Mouse (Mus musculus): ENCODE measurements at regions not wholly inside any gene's neighbourhood (a gene's known extent, or its start where the extent isn't known, plus 50 kb on each side); places are given as distances from the start of the nearest gene placed in this dataset.
A peak's percentile ranks its signal among the peaks of the same experiment; 100 is the strongest.

GRCm38 (mm10) chr4:152833411-152834310, 356.0 kb upstream of the Kcnab2 start:
- no peaks in the 10 kb centered on the region for H3K9me3 ChIP-seq (ENCODE audit: control insufficient read depth, low read length)
- no peak overlapping the region for H3K27ac ChIP-seq (ENCODE audit: low read depth, low read length)
- no peak overlapping the region for H3K4me2 ChIP-seq (replicated peaks; ENCODE audit: low read depth, low read length)
- no peaks in the 10 kb centered on the region; the same call in 1 of the 2 replicates for H3K27me3 ChIP-seq (ENCODE audit: control insufficient read depth, insufficient read depth, low read length)
- H3K4me3 ChIP-seq (ENCODE audit: low read length), result no peak overlapping the region
- 0 out of 2 replicates have a peak, but pooled peaks have one; percentile 20 for ATAC-seq (ENCODE audit: low FRiP score, low TSS enrichment)
- 0 out of 2 replicates have a peak, but pooled peaks cover 7% of the 10 kb centered on the region for H3K4me1 ChIP-seq (ENCODE audit: control insufficient read depth, insufficient read depth, low read length)
- 15% methylated on average over 23 of the region's 23 CpGs for WGBS
- no peak overlapping the region for H3K9ac ChIP-seq (ENCODE audit: low read depth, low read length)
- H3K36me3 ChIP-seq (ENCODE audit: control insufficient read depth, insufficient read depth, low read length), result no peaks in the 10 kb centered on the region

- no peaks in the 10 kb centered on the region for H3K36me3 ChIP-seq (ENCODE audit: control insufficient read depth, insufficient read depth, low read length)
- whole genome bisulfite sequencing, result 93% methylated on average over 10 of the region's 10 CpGs
- H3K4me3 ChIP-seq (ENCODE audit: low read length), result no peak overlapping the region
- peaks cover 5% of the 10 kb centered on the region; the same call in 1 of the 2 replicates for H3K9me3 ChIP-seq (ENCODE audit: control insufficient read depth, low read length)
- no peak for ATAC-seq (ENCODE audit: low FRiP score, low TSS enrichment)
- no peak overlapping the region for H3K4me2 ChIP-seq (replicated peaks; ENCODE audit: low read depth, low read length)
- 0 out of 2 replicates have a peak, but pooled peaks cover 7% of the 10 kb centered on the region for H3K4me1 ChIP-seq (ENCODE audit: control insufficient read depth, insufficient read depth, low read length)
- no peak overlapping the region for H3K9ac ChIP-seq (ENCODE audit: low read depth, low read length)
- H3K27ac ChIP-seq (ENCODE audit: low read depth, low read length), result no peak overlapping the region
- no peaks in the 10 kb centered on the region; the same call in 1 of the 2 replicates for H3K27me3 ChIP-seq (ENCODE audit: control insufficient read depth, insufficient read depth, low read length)
Observed at GRCm38 (mm10) chr4:152832757-152833363, 355.2 kb upstream of the Kcnab2 start.

- H3K36me3 ChIP-seq (ENCODE audit: control insufficient read depth, insufficient read depth, low read length), result no peaks in the 10 kb centered on the region
- H3K27me3 ChIP-seq (ENCODE audit: control insufficient read depth, insufficient read depth, low read length), result no peaks in the 10 kb centered on the region
- WGBS, result 22% methylated on average over 11 of the region's 12 CpGs
- ATAC-seq (ENCODE audit: low FRiP score, low TSS enrichment), result no peak
- H3K27ac ChIP-seq (ENCODE audit: low read depth, low read length), result no peak overlapping the region
- no peak overlapping the region for H3K4me3 ChIP-seq (ENCODE audit: low read length)
- H3K4me2 ChIP-seq (replicated peaks; ENCODE audit: low read depth, low read length), result no peak overlapping the region
- H3K4me1 ChIP-seq (ENCODE audit: control insufficient read depth, insufficient read depth, low read length), result 0 out of 2 replicates have a peak, but pooled peaks cover 3% of the 10 kb centered on the region
- H3K9me3 ChIP-seq (ENCODE audit: control insufficient read depth, low read length), result peaks cover 5% of the 10 kb centered on the region; the same call in 1 of the 2 replicates
- no peak overlapping the region for H3K9ac ChIP-seq (ENCODE audit: low read depth, low read length)
Observed at GRCm38 (mm10) chr4:152825185-152825584, 347.5 kb upstream of the Kcnab2 start.

GRCm38 (mm10) chr4:152816139-152816757, 338.6 kb upstream of the Kcnab2 start:
- no peak overlapping the region for H3K9ac ChIP-seq (ENCODE audit: low read depth, low read length)
- H3K4me1 ChIP-seq (ENCODE audit: control insufficient read depth, insufficient read depth, low read length), result 0 out of 2 replicates have a peak, but pooled peaks cover 4% of the 10 kb centered on the region
- H3K36me3 ChIP-seq (ENCODE audit: control insufficient read depth, insufficient read depth, low read length), result no peaks in the 10 kb centered on the region
- no peak overlapping the region for H3K27ac ChIP-seq (ENCODE audit: low read depth, low read length)
- H3K4me2 ChIP-seq (replicated peaks; ENCODE audit: low read depth, low read length), result no peak overlapping the region
- no peaks in the 10 kb centered on the region for H3K9me3 ChIP-seq (ENCODE audit: control insufficient read depth, low read length)
- ATAC-seq (ENCODE audit: low FRiP score, low TSS enrichment), result no peak
- 16% methylated on average over 17 of the region's 17 CpGs for WGBS
- no peaks in the 10 kb centered on the region for H3K27me3 ChIP-seq (ENCODE audit: control insufficient read depth, insufficient read depth, low read length)
- H3K4me3 ChIP-seq (ENCODE audit: low read length), result no peak overlapping the region

DNA sequence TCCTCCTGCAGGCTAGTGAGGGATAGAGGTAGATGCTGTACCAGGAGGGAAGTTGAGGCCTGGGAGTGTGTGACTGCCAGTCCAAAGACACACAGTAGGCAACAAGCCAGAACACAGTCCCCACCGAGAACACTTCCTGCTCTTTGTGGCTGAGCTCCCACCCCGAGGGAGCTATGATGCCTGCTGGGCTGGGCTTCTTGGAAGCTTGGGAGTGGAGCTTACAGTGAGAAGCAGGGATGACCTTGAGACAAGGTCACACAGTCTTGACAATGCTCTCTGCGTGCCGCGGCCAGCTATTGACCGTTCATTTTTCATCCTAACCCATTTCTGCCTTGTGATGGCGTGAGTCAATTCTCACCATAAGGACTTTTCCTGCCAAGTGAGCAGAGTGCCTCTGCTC, 328.9 kb upstream of the Kcnab2 start:
- Histone ChIP-seq H3K27me3 (ENCODE audit: control insufficient read depth, insufficient read depth, low read length) (no peaks in the 10 kb centered on the region), H3K9ac (ENCODE audit: low read depth, low read length) (no peak overlapping the region), H3K36me3 (ENCODE audit: control insufficient read depth, insufficient read depth, low read length) (no peaks in the 10 kb centered on the region), H3K9me3 (ENCODE audit: control insufficient read depth, low read length) (no peaks in the 10 kb centered on the region), H3K27ac (ENCODE audit: low read depth, low read length) (no peak overlapping the region), H3K4me2 (replicated peaks; ENCODE audit: low read depth, low read length) (no peak overlapping the region), H3K4me1 (ENCODE audit: control insufficient read depth, insufficient read depth, low read length) (no peaks in the 10 kb centered on the region), H3K4me3 (ENCODE audit: low read length) (no peak overlapping the region)
- ATAC-seq (ENCODE audit: low FRiP score, low TSS enrichment), result no peak
- WGBS, result 91% methylated on average over 7 of the region's 7 CpGs

GRCm38 (mm10) chr4:152799392-152799791, 321.7 kb upstream of the Kcnab2 start:
- Histone ChIP-seq H3K27ac (ENCODE audit: low read depth, low read length) (no peak overlapping the region), H3K36me3 (ENCODE audit: control insufficient read depth, insufficient read depth, low read length) (no peaks in the 10 kb centered on the region), H3K4me2 (replicated peaks; ENCODE audit: low read depth, low read length) (no peak overlapping the region), H3K27me3 (ENCODE audit: control insufficient read depth, insufficient read depth, low read length) (no peaks in the 10 kb centered on the region), H3K4me1 (ENCODE audit: control insufficient read depth, insufficient read depth, low read length) (no peaks in the 10 kb centered on the region), H3K9ac (ENCODE audit: low read depth, low read length) (no peak overlapping the region), H3K9me3 (ENCODE audit: control insufficient read depth, low read length) (no peaks in the 10 kb centered on the region), H3K4me3 (ENCODE audit: low read length) (no peak overlapping the region)
- 8% methylated on average over 10 of the region's 10 CpGs for WGBS
- peak; percentile 98 for ATAC-seq (ENCODE audit: low FRiP score, low TSS enrichment)

- H3K4me2 ChIP-seq (replicated peaks; ENCODE audit: low read depth, low read length), result no peak overlapping the region
- 75% methylated on average over 7 of the region's 7 CpGs for WGBS
- H3K27me3 ChIP-seq (ENCODE audit: control insufficient read depth, insufficient read depth, low read length), result no peaks in the 10 kb centered on the region
- no peaks in the 10 kb centered on the region for H3K4me1 ChIP-seq (ENCODE audit: control insufficient read depth, insufficient read depth, low read length)
- no peak for ATAC-seq (ENCODE audit: low FRiP score, low TSS enrichment)
- no peak overlapping the region for H3K4me3 ChIP-seq (ENCODE audit: low read length)
- 0 out of 2 replicates have a peak, but pooled peaks cover 4% of the 10 kb centered on the region for H3K9me3 ChIP-seq (ENCODE audit: control insufficient read depth, low read length)
- H3K9ac ChIP-seq (ENCODE audit: low read depth, low read length), result no peak overlapping the region
- no peak overlapping the region for H3K27ac ChIP-seq (ENCODE audit: low read depth, low read length)
- no peaks in the 10 kb centered on the region for H3K36me3 ChIP-seq (ENCODE audit: control insufficient read depth, insufficient read depth, low read length)
Observed at GRCm38 (mm10) chr4:152788431-152788830, 310.8 kb upstream of the Kcnab2 start.

DNA sequence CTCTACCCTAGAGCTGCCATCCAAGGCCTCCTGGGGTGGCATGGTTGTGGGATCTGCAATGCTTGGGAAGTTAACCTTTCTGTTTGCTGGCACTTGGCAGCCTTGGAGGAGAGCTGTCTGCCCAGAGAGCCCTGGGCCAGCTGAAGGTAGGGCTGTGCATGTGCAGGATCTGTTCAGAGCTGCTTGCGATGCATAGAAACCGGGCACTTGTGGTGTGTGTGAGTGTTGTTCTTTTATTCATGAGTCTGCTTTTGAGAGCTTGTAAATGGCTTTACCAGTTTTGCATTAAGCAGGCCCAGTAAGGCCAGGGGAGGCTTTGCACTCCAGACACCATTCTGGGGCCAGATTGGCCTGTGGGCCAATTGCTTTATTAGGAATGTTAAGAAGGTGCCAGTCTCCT, 307.3 kb upstream of the Kcnab2 start:
- WGBS, result 83% methylated on average over 2 of the region's 2 CpGs
- Histone ChIP-seq H3K9ac (ENCODE audit: low read depth, low read length) (no peak overlapping the region), H3K4me3 (ENCODE audit: low read length) (no peak overlapping the region), H3K9me3 (ENCODE audit: control insufficient read depth, low read length) (no peaks in the 10 kb centered on the region), H3K27ac (ENCODE audit: low read depth, low read length) (no peak overlapping the region), H3K27me3 (ENCODE audit: control insufficient read depth, insufficient read depth, low read length) (no peaks in the 10 kb centered on the region), H3K4me1 (ENCODE audit: control insufficient read depth, insufficient read depth, low read length) (no peaks in the 10 kb centered on the region), H3K36me3 (ENCODE audit: control insufficient read depth, insufficient read depth, low read length) (no peaks in the 10 kb centered on the region), H3K4me2 (replicated peaks; ENCODE audit: low read depth, low read length) (no peak overlapping the region)
- ATAC-seq (ENCODE audit: low FRiP score, low TSS enrichment), result no peak

Data from kidney, embryonic 14.5 days (tissue).